Mouse (Mus musculus) heart, adult 9 months (tissue): ENCODE data around the gene Helq.

Experiments used
- DNase-seq, 2 experiments: peaks; one replicate each; pipeline ENCODE4 v3.0.0; 2022; ENCODE audit warnings: low spot score in 2 of 2

Gene Helq

DNA sequence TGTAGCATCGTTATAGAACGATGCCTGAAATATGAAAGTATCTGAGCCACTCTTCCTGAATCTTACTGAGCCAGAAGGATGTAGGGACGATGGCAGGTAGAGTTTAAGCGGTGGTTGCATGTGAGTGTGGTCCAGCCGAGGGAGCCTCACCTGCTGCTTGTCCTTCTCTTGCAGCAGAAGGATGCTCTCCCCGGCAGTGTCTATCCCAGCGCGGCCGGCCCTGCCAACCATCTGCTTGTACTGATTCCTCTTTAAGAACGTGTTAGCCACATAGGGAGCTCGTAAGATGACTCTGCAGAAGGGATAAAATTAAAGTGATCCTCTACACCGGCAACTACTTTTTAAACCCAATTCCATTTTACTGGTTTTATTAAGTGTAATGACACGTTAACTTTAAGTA, 19.4 kb downstream of the Helq start:
- DNase-seq, result no peak

DNA sequence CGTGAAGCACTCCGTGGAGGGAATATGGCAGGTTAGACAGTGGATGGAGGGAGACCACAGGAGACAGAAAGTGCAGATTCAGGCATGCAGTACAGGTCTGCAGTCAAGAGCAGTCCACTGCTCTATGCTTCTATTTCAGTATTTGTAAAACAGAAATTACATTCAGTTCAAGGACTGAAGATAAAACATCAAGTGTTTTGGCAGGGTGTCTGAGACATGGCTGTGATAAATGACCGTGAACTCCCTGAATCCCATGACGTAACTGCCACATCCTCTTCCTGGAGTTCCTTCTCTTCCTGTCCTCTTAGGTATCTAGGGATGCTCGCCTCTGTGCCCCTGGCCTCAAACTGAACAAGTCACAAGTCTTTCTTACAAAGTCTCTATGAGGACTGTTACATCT, 21.5 kb downstream of the Helq start:
- DNase-seq, result no peak

DNA sequence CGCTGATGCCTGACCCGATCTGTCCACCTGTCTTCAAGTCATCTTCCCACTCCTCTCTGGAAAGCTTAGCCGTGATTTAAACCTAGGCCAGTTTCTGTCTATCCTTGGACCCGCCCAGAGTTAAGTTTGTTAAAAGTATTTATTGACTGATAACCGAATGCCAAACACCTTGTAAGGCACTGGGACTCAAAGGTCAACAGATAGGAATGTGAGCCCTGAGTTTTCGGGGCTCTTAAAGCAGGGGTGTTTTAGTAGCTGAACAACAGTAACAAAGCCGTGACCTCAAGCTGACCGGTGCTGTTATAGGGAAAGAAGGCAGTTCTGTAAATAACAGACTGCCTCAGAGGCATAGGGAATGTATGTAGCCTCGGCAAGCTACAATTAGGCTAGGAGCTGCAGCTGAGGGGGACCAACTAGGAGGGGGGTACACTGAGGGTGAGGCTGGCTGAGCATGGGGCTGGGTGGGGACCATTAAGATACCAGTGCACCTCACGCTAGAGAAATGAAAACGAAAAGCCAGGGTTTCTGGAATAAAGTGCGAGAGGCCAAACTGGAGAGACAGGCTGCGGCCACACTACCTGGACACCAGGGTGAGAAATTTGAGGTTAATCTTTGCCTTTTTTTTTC, 22.5 kb downstream of the Helq start:
- no peak for DNase-seq

DNA sequence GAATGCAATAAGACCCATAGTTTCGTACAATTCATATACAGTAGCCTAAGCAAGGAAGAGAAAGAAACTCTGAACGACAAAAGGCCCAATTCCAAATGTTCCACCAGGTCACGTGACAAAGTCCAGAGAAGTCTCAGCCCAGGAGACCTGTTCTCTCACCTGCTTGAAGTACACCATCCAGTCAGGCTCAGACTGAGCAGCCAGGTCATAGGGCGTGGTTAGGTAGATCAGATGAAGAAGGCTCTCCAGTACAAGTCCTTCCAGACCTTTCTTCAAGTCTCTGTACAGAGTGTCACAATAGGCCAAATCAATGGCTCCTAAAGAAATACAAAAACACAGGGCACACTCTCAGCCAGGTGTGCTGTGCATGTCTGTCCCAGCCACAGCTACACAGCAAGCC, 26.8 kb downstream of the Helq start:
- no peak for DNase-seq

DNA sequence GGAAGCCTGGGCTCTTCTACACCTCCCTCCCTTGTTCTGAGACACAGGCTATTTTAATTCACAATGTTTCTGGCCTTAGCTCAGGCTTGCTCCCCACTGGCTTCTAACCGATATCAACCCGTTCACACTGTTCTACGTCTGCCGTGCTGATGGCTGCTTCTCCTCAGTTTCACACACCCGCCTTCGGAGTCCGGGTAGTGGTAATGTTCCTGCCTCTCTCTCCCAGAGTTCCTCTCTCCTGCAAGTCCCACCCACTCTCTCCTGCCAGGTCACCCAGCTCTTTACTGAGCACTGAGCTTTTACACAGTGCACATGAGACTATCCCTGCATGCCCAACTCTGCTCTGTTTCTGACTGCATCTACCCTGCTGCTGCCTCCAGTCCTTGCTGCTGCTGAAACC, 32.4 kb downstream of the Helq start:
- no peak for DNase-seq

DNA sequence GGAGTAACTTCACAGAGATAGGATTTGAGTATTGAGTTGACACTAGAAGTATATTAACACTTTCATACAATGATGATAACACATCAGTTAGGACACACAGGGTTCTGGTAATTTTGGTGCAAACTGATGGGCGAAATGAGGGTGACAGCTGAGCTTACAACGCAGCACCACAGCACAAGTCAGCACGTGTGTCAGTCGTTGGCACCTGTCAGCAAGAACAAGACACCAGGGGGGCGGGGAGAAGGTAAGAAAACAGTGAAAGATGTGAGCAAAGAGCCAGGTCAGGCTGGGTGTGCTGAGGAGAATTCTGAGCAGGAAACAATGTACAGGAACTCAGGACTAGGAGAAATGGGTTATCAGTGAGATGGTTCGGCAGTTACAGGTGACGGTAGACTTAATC, 36.7 kb downstream of the Helq start:
- no peak for DNase-seq

DNA sequence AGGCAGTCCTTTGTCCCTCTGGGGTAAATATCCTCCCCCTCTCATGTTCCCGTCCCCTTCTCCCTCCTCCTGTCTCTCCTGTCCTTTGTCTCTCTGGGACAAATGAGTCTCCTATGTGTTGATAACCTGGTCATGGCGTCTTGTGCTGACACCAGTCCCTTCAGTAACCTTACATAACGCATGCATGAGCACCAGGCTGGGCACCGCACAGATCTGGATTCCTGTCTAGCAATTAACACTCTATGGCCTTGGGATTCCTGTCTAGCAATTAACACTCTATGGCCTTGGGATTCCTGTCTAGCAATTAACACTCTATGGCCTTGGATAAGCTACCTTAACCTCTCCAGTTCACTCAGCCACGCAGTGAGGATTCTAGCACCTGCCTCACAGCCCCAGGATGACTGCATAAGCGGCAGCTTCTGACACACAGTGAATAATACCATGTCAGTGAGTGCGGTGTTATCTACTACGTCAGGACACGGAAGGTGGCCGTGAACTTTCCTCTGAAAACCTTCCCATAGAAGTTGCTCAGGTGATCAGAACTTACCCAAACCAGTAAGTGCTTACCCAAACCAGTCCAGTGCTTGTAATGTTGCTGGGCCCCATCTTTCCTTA, 38.2 kb downstream of the Helq start:
- DNase-seq, result no peak

DNA sequence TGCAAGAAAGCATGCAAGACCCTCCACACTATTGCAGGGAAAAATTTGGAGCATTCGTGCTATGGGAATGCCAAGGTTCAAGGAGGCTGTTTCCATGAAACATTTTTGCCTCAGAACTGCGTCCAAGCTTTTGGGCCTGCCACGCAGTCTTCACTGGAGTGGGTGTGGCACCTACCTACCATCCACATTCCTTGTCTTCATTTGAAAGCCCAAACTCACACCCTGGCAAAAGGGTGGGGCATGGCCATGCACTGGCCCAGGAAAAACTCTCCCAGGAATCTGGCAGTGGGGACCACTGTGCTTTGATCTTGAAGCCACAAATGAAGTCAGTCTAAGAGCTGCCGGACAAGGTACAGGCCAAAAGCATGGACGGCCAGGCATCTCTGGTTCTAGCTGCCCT, 40.3 kb downstream of the Helq start:
- DNase-seq, result no peak

DNA sequence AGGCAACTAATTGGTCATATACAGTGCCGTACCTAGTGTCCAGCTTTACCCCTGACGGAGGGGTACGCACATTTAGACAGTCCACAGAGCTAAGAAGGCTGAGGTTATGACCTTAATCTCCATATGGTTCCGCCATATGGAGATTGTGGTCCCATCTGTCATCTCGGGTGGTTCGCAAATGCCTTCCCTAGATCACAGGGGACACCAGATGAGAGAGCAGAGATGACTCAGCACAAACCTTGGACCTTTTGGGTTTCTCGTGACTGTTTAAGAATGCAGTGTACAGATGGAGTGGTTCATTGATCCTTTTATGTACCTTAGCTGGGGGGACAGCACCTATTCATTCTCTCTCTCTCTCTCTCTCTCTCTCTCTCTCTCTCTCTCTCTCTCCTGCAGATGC, 45.0 kb downstream of the Helq start:
- DNase-seq, result no peak

DNA sequence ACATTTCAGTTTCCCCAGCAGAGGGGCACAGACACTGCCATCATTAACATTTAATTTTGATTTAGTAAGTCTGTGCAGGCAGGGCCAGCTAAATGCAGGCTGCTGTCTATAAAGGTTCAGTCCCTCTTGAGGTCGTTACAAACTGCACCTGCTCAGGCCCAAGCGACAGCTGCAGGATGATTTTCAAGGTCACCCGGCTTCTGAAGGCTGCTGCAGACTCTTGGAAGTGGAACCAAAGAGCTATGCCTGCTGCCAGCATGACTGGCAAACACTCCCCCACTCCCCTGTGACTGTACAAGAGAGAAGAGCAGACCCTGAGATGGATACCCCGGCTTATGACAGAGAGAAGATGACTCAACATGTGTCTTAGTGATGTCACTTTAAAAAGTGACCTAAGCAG, 46.7 kb downstream of the Helq start:
- DNase-seq, result no peak

DNA sequence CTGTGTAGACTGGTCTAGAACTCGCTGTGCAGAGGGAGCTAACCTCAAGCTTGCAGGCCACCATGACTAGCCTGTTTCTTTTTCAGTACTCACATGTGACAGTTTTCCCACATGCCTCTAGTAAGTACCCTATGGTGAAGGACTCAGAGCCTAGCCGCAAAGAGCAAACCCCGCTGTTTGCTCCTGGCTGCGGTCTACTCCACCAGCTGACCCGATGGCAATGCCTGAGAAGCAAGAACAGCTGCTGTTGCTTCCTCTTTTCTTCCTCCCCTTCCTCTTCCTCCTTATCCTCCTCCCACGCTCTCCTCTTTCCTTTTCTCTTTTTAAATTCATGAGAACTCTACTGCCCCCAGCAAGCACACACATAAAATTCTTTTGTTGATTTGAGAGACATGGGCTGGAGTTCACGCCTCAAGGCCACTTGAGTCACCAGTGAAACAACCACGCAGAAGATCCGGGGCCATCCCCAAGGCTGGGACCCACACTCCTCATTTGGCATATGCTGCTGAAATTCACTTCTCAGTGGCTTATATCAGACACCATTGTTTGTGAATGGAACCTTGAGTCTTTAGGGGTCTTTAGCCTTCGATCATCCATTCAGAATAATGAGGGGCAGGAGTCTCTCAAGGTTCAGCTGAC, 47.7 kb downstream of the Helq start:
- peak; percentile 1 to 10 for DNase-seq

DNA sequence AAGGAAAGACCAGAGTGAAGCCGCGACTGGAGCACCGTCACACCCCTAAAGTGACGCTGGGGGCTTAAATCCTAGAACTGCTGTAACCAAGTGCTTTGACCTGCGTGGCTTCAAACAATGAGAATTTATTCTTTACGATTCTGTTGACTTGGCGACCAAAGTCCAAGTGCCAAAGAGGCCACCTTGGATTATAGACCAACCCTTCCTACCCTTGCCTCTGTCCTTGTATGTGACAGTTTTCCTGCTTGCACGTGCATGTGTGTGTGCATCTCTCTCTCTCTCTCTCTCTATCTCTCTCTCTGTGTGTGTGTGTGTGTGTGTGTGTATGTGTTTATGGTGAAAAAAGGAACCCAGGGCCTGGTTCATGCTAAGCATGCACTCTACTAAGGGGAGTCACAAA, 59.6 kb downstream of the Helq start:
- DNase-seq, result no peak

DNA sequence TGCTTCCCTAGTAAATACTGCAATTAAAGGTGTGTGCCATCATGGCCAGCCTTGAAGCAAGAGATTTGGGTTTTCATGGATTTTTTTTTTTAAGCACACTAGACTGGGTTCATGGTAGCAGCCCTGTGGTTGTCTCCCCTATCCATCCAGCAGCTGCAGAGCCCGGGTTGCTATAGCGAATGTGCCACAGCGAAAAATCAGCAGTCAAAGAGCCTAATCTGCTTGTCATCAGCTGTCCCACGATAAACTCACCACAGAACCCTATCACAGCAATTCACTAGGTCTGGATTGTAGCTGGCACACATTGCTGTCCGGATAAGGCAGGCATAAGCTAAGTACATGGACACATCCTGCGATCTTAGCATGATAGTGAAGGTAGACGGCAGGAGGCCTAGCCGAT, 61.5 kb downstream of the Helq start:
- no peak for DNase-seq

DNA sequence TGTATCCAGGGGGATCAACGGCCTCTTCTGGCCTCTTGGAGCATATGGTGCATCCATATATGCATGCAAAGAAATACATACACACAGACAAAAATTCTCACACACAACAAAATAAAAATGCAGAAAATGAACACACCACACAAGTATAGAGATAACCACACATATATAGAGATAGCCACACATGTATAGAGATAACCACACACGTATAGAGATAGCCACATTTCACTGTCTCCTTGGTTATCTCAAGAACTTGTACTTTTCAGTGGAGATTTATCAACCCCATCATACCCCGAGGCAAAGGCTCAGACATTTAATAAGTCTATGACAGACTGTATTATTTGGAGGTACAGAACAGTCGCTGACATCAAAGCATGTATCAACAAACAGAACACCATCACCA, 63.9 kb downstream of the Helq start:
- no peak for DNase-seq

DNA sequence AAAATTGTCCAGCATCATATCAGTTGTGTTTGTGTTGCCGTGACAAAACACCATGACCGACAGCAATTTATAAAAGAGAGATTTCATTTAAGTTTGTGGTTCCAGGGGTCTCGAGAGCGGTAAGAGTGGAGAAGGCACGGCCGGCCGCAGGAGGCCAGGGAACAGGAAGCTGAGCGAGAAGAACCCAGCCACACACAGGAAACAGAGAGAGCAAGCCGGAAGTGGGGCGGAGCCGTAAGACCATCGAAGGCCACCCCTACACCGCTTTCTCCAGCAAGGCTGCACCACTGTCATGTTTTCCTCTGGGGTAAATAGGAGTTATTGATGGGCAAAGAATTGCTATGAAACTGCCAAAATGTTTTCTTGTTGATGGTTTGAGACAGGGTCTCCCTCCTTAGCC, 69.6 kb downstream of the Helq start:
- peak in 1 of 2 experiments; percentile 17 for DNase-seq

DNA sequence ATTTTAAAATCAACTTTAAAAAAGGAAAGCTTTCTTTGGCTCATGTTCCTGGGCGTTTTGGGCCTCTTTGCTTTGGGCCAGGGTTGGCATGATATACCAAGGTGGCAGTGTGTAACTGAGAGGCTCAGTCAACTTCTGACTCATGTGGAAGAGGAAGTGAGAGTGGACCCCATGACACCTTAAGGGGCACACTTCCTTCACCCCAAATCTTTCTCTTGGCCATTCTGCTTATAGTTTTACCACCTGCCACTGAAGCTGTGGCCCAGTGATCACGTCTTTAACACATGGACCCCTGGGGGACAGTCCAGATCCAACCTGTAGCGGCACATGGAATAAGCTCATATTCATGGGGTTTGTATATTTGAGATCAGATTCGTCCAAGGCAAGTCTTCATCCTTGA, 72.4 kb downstream of the Helq start:
- DNase-seq, result no peak

DNA sequence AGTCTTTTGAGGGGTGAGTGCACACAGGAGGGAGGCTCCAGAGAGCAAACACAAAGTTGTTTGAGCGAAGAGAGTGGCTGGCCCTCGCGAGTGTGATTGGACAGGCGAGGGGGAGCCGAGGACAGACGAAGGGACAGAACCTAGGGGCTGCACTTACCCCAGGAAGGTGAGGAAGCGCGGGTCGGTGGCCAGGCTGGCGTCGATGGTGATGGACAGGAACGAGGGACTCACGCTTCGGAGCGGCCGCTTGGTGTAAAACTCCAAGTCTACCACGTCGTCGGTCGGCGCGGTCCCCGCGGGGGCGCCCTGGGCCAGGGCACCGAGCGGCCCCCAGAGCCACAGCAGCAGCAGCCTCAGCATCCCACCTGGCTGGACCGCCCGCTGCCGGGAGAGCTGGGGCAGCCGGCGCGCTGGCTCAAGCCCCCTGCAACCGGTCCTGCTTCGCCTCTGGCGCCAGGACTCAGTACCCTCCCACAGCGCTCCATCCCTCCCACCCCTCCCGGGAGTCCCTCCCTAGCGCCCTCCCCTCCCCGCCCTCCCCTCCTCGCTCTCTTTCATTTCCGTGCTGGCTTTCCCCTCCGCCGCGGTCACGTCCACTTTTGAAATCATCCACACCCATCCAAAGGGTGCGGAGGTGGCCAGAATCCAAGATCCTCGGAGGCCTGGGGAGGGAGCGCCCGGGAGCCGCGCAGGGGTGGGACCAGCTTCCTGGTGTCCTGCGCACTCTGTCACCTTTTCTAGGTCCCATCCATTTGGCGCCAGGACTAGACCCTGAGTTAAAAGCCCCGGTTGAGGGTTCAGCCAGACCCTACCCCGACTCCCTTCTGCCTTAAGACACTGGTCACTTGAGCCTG, 78.9 kb downstream of the Helq start, which contains the start of gene Hpse:
Gene Hpse (minus strand): TSS at position 482 of the 854 bp plus-strand sequence.
- peak; percentile 31 to 47 for DNase-seq

DNA sequence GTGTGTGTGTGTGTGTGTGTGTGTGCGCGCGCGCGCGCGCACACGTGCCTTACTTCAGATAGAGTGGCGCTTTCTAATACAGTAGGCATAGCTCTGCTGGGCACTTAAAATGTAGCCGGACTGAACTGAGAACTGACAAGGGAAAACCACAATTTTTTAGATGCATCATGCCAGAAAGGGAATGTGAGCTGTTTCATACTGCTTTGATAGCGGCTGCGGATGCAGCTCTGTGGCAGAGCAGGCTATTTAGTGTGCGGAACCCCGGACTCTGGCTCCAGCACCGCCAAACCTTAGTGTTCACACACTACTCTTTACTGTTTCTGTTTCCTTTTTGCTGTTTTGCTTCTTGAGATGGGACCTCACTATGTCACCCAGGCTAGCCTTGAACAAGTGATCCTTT, 81.6 kb downstream of the Helq start:
- no peak for DNase-seq
